Mouse (Mus musculus) spleen, adult 12 weeks (tissue): Measurements from ENCODE around the gene Vmn1r15.

Source experiments
- DNase-seq: peaks from one replicate; pipeline ENCODE4 v3.0.0; 2022; ENCODE audit warnings: low spot score

Gene Vmn1r15

DNA sequence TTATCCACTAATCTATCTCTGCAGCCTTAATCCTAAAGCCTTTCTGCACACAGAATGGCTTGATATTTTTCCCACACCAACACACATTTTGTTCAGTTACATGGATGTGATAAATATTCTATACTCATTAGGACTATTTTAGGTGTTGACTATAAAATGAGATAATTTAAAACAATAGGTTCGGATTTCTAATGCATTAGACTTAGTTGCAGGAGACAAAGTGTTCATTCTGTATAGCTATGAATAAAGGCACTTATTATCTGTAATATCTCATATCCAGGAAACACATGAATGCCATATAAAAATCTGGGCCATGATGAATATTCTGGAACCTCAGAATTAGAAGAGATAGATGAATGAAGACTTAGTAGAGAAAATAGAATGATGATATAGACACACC lies at the start of gene Vmn1r15:
TSS of gene Vmn1r15 (plus strand) at position 301 of the 400 bp plus-strand sequence.
- no peak for DNase-seq

DNA sequence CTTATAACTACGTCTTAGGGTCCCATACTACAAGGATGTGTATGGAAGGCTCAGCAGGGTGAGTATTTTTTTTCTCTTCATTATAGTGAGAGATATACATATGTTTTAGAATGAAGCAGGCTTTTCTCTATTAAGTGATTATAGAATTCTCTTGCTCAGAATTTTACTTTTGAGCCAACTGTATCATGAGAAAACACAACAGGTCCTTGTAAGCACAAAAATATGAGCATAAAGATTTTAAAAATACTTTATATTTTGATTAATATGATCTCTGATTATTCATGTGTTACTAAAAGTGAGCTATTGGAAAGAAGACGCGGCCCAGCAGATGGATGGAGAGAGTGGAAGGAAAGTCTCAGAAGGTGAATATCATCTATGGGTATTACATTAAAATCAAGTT lies 26.4 kb upstream of the Vmn1r15 start, which contains the start of gene Vmn1r14:
TSS of gene Vmn1r14 (plus strand) at position 301 of the 400 bp plus-strand sequence.
- no peak for DNase-seq

- DNase-seq: no peak
These were observed 3.2 kb downstream of the Vmn1r15 start for GRCm38 (mm10) chr6:57260990-57261389.

GRCm38 (mm10) chr6:57271881-57272280 lies 14.1 kb downstream of the Vmn1r15 start:
- no peak for DNase-seq

DNA sequence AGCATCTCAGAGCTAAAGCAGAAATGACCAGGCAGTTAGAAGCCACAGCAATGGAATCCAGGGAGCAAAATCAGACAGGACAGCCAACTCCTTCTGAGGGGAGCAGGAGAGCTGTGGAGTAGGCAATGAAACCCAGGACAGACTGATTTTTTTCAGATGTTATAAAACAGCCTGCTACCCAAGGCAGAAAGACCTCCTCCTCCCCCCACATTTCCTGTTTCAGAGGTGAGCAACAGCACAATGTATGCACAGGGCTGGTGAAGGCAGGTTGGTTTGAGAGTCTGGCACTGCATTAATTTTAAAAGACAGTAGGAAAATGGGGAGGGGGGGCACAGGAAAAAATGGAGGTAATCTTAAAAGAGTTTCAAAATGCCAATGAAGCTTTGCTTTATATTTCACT lies 14.8 kb downstream of the Vmn1r15 start:
- DNase-seq: no peak

GRCm38 (mm10) chr6:57278952-57279351 lies 21.2 kb downstream of the Vmn1r15 start:
- DNase-seq: no peak
